Mouse (Mus musculus): Measurements from ENCODE around the gene Fam120a.

DNA sequence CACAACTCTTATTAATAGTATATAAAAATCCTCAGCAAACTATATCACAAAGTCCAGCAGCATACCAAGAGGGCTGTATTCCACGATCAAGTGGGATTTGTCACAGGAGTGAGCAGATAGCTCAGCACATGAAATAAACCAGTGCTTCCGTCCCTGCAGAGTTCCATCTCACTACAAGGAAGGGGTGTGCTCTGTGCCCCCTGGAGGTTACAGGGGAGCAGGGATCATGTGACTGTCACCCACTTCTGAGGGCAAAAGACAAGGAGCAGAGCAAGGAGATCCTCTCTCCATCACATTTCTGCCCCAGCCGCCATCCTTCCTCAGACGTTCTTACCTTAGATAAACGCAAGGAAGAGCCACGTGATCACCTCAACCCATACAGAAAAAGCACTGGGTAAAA, 130.3 kb downstream of the Fam120a start:
- TF ChIP-seq GATA1 (IDR thresholded peaks at IDR 0.05; ENCODE audit: borderline replicate concordance, low read length), result no peak
- TF ChIP-seq FLI1 (IDR thresholded peaks at IDR 0.05; ENCODE audit: low read length), result no peak

All from megakaryocyte, embryonic 14.5 days (primary cell).